Comparison of ENCODE assay signal across 8 mouse cellular contexts in genomic region chr8:106010748-106011642, GRCm38 (mm10). TPM values are rescaled to one million over a fixed set of nuclear protein-coding genes. Genes with fewer than 3 reads are reported as not detected.
DNase-seq lines count a peak whose midpoint lies in the region; ATAC-seq lines count a peak whose summit lies in the region.

No protein-coding gene starts in this region.

- 2% methylated on average over 74 of the region's 74 CpGs for WGBS in hindbrain, embryonic 13.5 days

- peaks cover 7% of the 10 kb centered on the region for H3K36me3 ChIP-seq in hindbrain, embryonic 13.5 days

- H3K27ac ChIP-seq in hindbrain, embryonic 13.5 days = peak overlapping the region; percentile 83

- peak; percentile 96 for DNase-seq in NIH3T3 (ENCODE audit: low read depth)
- peak; percentile 98 for DNase-seq in cerebellum, postnatal 10 days
- DNase-seq in frontal cortex, postnatal 10 days (ENCODE audit: low spot score in 2 of 2) = peak; percentile 85 to 92
- peak; percentile 91 to 95 for DNase-seq in layer of hippocampus, postnatal 25 days (ENCODE audit: extremely low spot score in 1 of 2, low spot score in 1 of 2)
- peak; percentile 90 for DNase-seq in lung, postnatal 25 days (ENCODE audit: low spot score)
- peak; percentile 94 for DNase-seq in retina, embryonic 14.5 days (ENCODE audit: low spot score)
- peak; percentile 94 for DNase-seq in thymus, postnatal 4 days

- H3K4me3 ChIP-seq in hindbrain, embryonic 13.5 days = peak overlapping the region; percentile 96

- H3K4me1 ChIP-seq in hindbrain, embryonic 13.5 days (replicated peaks) = peaks cover 26% of the 10 kb centered on the region

- no peaks in the 10 kb centered on the region for H3K27me3 ChIP-seq in hindbrain, embryonic 13.5 days

- no peaks in the 10 kb centered on the region for H3K9me3 ChIP-seq in hindbrain, embryonic 13.5 days

- peak overlapping the region; percentile 92 for H3K9ac ChIP-seq in hindbrain, embryonic 13.5 days

- ATAC-seq in hindbrain, embryonic 13.5 days (ENCODE audit: low FRiP score) = peak; percentile 95

- peak overlapping the region; percentile 100 for H3K4me2 ChIP-seq in hindbrain, embryonic 13.5 days

RNA-seq across cellular contexts. Expression of gene Ddx28, which starts 0.7 kb away (rescaled TPM):
- 21.4 and 22.5 TPM in 2 replicates for polyA plus RNA-seq in hindbrain, embryonic 13.5 days (2015; fragmentation: Nextera tagmentation; extraction: Ambion mirVana)
- total RNA-seq in layer of hippocampus, postnatal 25 days (2021) = 10 to 100 TPM; 13.9 TPM

RNA-seq across cellular contexts. Expression of gene Dpep2nb, which starts 5.2 kb away (rescaled TPM):
- polyA plus RNA-seq in hindbrain, embryonic 13.5 days (2015; fragmentation: Nextera tagmentation; extraction: Ambion mirVana) = 0.23 TPM in 1 of 2 replicates, not detected in the other
- not detected for total RNA-seq in layer of hippocampus, postnatal 25 days (2021)

RNA-seq across cellular contexts. Expression of gene Dus2, which starts 19.9 kb away (rescaled TPM):
- polyA plus RNA-seq in hindbrain, embryonic 13.5 days (2015; fragmentation: Nextera tagmentation; extraction: Ambion mirVana) = 23.3 and 23.6 TPM in 2 replicates
- total RNA-seq in layer of hippocampus, postnatal 25 days (2021) = 10 to 100 TPM; 18.2 to 18.8 TPM

RNA-seq across cellular contexts. Expression of gene Dpep3, which starts 31.8 kb away (rescaled TPM):
- not detected in 2 replicates for polyA plus RNA-seq in hindbrain, embryonic 13.5 days (2015; fragmentation: Nextera tagmentation; extraction: Ambion mirVana)
- total RNA-seq in layer of hippocampus, postnatal 25 days (2021) = not detected

RNA-seq across cellular contexts. Expression of gene Slc12a4, which starts 45.1 kb away (rescaled TPM):
- 7.9 and 8.9 TPM in 2 replicates for polyA plus RNA-seq in hindbrain, embryonic 13.5 days (2015; fragmentation: Nextera tagmentation; extraction: Ambion mirVana)
- 10 to 100 TPM; 23.0 to 25.7 TPM for total RNA-seq in layer of hippocampus, postnatal 25 days (2021)

Comparison
In these comparisons a context has a peak if more than half of its experiments do, and no peak if none do; other contexts are left out.
1. Peak in every context shown above with its lines: DNase-seq, ATAC-seq, H3K4me3 ChIP-seq and H3K27ac ChIP-seq.